In the genomic region with DNA sequence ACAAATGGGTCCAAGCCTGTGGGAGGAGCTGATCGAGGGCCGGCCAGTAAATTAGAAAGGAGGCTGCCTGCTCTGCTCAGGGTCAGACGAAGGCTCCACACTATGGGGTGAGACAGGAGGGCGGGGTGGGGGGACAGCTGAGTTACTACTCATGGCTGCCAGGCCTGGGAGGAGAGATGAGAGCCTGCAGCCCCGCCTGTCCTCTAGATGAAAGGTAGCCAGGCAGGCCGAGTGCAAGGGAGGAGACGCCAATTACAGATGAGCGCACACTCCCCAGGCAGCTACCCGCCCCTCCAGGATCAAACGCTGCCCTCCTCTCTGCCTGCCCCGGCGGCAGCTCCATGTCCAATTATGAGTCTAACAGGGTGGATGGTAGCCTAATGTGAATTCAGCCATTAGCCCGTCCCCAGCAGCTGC, we compare ENCODE assay signal across 14 mouse cellular contexts.
DNase-seq lines count a peak whose midpoint lies in the region; ATAC-seq lines count a peak whose summit lies in the region.
"Had no signal": no experiment of that assay in that cellular context is flagged by ENCODE, and none has a peak within 500 bp of the region (broad histone marks: within the 10 kb centered on the region; RNA-seq: fewer than 3 reads in every experiment).

No protein-coding gene starts in this region.

- H3K27ac ChIP-seq in hindbrain, embryonic 10.5 days, result peak overlapping the region; percentile 72
- H3K27ac ChIP-seq in hindbrain, embryonic 14.5 days, result no peak overlapping the region
- H3K27ac ChIP-seq in midbrain, embryonic 12.5 days (replicated peaks), result peak overlapping the region; percentile 73
- H3K27ac ChIP-seq: heart, adult 2 months; liver, embryonic 13.5 days; neural tube, embryonic 13.5 days had no signal

- no peaks in the 10 kb centered on the region for H3K9me3 ChIP-seq in hindbrain, embryonic 10.5 days
- H3K9me3 ChIP-seq in hindbrain, embryonic 14.5 days (ENCODE audit: control insufficient read depth, low read length), result no peaks in the 10 kb centered on the region
- no peaks in the 10 kb centered on the region for H3K9me3 ChIP-seq in midbrain, embryonic 12.5 days
- H3K9me3 ChIP-seq: liver, embryonic 13.5 days; neural tube, embryonic 13.5 days had no signal

- peaks cover 53% of the 10 kb centered on the region for H3K4me1 ChIP-seq in hindbrain, embryonic 10.5 days (replicated peaks)
- H3K4me1 ChIP-seq in hindbrain, embryonic 14.5 days (replicated peaks; ENCODE audit: control insufficient read depth, insufficient read depth, low read length), result peaks cover 25% of the 10 kb centered on the region
- peaks cover 64% of the 10 kb centered on the region for H3K4me1 ChIP-seq in midbrain, embryonic 12.5 days
- H3K4me1 ChIP-seq: liver, embryonic 13.5 days had no signal

- DNase-seq in hindbrain, embryonic 10.5 days (ENCODE audit: low spot score), result no peak
- DNase-seq in hindbrain, embryonic 14.5 days (ENCODE audit: low spot score), result no peak
- peak; percentile 8 for DNase-seq in ZHBTc4 (ENCODE audit: low read depth, low spot score)
- peak; percentile 47 for DNase-seq in embryo, embryonic 11 days
- DNase-seq in heart, postnatal 36 days, result no peak
- DNase-seq in thymus, postnatal 25 days, result no peak
- DNase-seq: cerebellum, postnatal 14 days; heart, adult 2 months; layer of hippocampus, postnatal 36 days; liver, embryonic 13.5 days; thymus, postnatal 4 days had no signal

- H3K36me3 ChIP-seq in hindbrain, embryonic 10.5 days, result no peaks in the 10 kb centered on the region
- no peaks in the 10 kb centered on the region for H3K36me3 ChIP-seq in hindbrain, embryonic 14.5 days (replicated peaks; ENCODE audit: control insufficient read depth, insufficient read depth)
- H3K36me3 ChIP-seq in midbrain, embryonic 12.5 days, result no peaks in the 10 kb centered on the region
- H3K36me3 ChIP-seq: liver, embryonic 13.5 days; neural tube, embryonic 13.5 days had no signal

- H3K27me3 ChIP-seq in hindbrain, embryonic 10.5 days (ENCODE audit: insufficient read depth, poor library complexity, severe bottlenecking), result peaks cover 90% of the 10 kb centered on the region
- H3K27me3 ChIP-seq in hindbrain, embryonic 14.5 days (ENCODE audit: control insufficient read depth, insufficient read depth, low read length), result 0 out of 2 replicates have a peak, but pooled peaks cover 3% of the 10 kb centered on the region
- H3K27me3 ChIP-seq in midbrain, embryonic 12.5 days, result peaks cover 24% of the 10 kb centered on the region
- H3K27me3 ChIP-seq: liver, embryonic 13.5 days had no signal

- no peak overlapping the region for H3K9ac ChIP-seq in hindbrain, embryonic 14.5 days
- no peak overlapping the region for H3K9ac ChIP-seq in midbrain, embryonic 12.5 days (replicated peaks)
- H3K9ac ChIP-seq: liver, embryonic 13.5 days; neural tube, embryonic 13.5 days had no signal

- intact Hi-C loops in heart, postnatal 36 days (cut with DNase I), result no loop called here

- no peak for ATAC-seq in hindbrain, embryonic 14.5 days (ENCODE audit: low FRiP score)
- ATAC-seq in midbrain, embryonic 12.5 days (ENCODE audit: low FRiP score, low read depth), result peak; percentile 73
- ATAC-seq in granulocyte monocyte progenitor cell, adult 5-6 weeks (replicated peaks; ENCODE audit: poor library complexity, severe bottlenecking), result no peak

- H3K4me2 ChIP-seq in hindbrain, embryonic 14.5 days (replicated peaks), result no peak overlapping the region
- H3K4me2 ChIP-seq in midbrain, embryonic 12.5 days (replicated peaks), result no peak overlapping the region
- H3K4me2 ChIP-seq: liver, embryonic 13.5 days; neural tube, embryonic 13.5 days had no signal

- H3K4me3 ChIP-seq in hindbrain, embryonic 10.5 days, result 0 out of 2 replicates have a peak overlapping the region, but pooled peaks have one; percentile 1
- no peak overlapping the region for H3K4me3 ChIP-seq in hindbrain, embryonic 14.5 days (replicated peaks; ENCODE audit: low read length)
- H3K4me3 ChIP-seq in midbrain, embryonic 12.5 days, result no peak overlapping the region
- H3K4me3 ChIP-seq: heart, adult 2 months; liver, embryonic 13.5 days; neural tube, embryonic 13.5 days had no signal

- WGBS in hindbrain, embryonic 10.5 days, result 24% methylated on average over 13 of the region's 13 CpGs
- 11% methylated on average over 13 of the region's 13 CpGs for WGBS in hindbrain, embryonic 14.5 days
- whole genome bisulfite sequencing in midbrain, embryonic 12.5 days, result 16% methylated on average over 13 of the region's 13 CpGs

Comparison
In these comparisons a context has a peak if more than half of its experiments do, and no peak if none do; other contexts are left out.
1. DNase-seq: peak in ZHBTc4 (single experiment) and embryo, embryonic 11 days (single experiment); none in hindbrain, embryonic 10.5 days (single experiment), hindbrain, embryonic 14.5 days (single experiment), heart, postnatal 36 days (0 of 2) and thymus, postnatal 25 days (single experiment).